Mouse (Mus musculus): ENCODE results near the gene Taf13. TPM values are rescaled to one million over a fixed set of nuclear protein-coding genes. Genes with fewer than 3 reads are reported as not detected.

Taf13 gene
- total RNA-seq, 2 experiments from 2014 or later: 25.6 to 29.0 TPM

DNA sequence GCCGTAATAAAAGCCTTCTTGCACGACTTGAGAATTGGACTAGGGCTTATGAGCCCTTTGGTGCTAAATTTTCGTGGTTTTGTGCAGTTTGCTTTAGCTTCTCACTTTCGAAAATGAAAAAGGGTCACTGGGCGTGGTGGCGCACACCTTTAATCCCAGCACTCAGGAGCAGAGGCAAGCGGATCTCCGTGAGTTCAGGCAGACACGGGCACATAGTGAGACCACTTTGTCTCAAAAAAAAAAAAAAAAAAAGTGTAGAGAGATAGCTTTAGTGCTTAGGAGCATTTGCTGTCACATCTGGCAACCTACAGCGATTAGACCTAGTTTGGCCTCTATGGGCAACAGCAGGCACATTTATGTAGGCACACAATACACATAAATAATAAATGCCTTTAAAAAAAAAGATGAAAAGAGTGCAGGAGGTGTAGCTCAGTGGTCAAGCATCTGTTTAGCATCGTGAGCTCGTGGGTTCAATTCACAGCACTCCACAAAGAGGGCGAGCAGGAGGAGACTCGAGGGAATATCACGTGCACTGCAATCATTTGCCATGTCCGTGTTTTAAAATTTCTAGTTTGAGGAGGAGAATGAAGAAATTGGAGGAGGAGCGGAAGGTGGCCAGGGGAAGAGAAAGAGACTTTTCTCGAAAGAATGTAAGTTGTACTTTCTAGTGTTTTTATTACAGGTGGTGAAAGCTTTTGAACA, 962 bp downstream of the Taf13 start:
- no peak for DNase-seq (ENCODE audit: extremely low spot score in 1 of 2, low spot score in 1 of 2)

DNA sequence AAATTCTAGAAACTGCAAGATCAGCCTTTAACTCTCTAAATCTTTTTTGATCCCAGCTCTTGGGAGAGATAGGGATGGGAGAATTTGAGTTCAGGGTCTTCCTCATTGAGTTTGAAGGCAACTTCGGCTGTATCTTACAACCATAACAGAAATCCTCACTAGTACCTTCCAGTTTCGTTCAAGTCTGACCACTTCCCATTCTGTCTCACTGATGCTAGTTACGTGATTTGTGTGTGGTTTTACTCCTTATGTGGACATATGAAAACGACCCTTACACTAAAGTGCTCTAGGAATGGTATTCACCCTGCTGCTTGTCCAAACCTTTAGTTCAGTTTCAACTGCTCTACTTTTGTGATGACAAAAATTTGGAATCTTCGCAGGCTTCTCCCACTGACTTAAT, 2.5 kb downstream of the Taf13 start:
- no peak for DNase-seq (ENCODE audit: extremely low spot score in 1 of 2, low spot score in 1 of 2)

DNA sequence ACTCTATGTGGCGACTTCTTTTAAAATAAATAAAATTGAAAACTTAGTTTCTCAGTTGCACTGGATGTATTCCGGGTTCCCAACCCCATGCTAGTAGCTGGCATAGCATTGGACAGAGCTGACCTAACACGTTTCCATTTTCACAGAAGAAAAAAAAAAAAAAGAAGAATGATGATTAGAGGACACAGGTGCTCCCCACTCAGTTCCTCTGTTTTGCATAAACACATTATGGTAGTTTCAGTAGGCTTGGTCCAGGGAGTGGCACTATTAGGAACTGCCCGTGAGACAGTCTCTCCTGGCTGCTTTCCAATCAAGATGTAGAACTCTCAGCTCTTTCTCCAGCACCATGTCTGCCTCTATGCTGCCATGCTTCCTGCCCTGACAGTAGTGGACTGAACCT, 13.1 kb downstream of the Taf13 start:
- no peak for DNase-seq (ENCODE audit: extremely low spot score in 1 of 2, low spot score in 1 of 2)

DNA sequence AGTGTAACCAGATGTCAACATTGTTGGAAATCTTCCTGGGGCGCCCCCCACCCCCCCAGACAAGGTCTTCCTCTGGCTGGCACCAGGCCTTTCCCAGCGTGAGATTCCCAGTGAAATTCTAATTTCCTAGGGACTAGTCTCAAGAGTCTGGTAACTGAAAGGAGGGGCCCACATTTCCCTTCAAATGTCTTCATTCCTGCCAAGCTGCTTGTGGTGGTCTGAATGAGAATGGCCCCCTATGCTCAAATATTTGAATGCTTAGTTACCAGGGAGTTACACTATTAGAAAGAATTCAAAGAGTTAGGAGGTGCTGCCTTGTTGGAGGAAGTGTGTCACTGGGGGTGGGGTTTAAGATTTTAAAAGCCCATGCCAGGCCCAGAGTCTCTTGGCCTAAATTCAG, 16.9 kb downstream of the Taf13 start:
- DNase-seq (ENCODE audit: extremely low spot score in 1 of 2, low spot score in 1 of 2): no peak

DNA sequence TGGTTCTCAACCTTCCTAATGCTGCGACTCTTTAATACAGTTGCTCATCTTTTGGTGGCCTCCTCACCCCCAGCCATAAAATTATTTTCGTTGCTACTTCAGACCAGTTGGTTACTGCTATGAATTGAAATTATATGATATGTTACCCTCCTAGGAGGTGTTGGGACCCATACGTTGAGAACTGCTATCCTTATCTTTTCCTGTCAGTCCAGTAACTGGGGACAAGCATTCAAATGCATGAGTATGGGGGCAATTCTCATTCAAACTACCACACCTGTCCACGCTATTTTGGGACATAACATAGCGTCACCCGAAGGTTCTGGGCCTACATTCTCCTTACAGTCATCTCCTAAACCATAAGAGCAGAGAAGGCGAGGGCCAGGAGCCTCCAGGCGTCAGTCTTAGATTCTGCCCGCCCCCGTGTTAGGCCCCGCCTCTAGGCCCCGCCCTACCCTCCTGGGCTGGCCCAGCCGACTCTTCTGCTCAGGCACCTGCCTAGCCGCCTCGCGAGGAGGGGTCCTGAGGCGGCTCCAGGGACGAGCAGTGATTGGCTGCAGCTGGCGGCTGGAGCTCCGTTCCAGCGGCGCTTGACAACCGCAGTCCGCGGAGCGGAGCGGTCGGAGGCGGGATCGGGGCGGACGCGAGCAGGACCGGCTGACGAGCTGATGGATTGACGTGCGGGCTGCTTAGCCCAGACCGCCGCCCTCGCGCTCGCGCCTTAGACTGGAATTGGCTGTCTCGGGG, 19.5 kb downstream of the Taf13 start, which contains the start of gene Wdr47:
Wdr47 (plus strand) TSS at position 494 of the 744 bp plus-strand sequence.
- peak; percentile 86 to 88 for DNase-seq (ENCODE audit: extremely low spot score in 1 of 2, low spot score in 1 of 2)

DNA sequence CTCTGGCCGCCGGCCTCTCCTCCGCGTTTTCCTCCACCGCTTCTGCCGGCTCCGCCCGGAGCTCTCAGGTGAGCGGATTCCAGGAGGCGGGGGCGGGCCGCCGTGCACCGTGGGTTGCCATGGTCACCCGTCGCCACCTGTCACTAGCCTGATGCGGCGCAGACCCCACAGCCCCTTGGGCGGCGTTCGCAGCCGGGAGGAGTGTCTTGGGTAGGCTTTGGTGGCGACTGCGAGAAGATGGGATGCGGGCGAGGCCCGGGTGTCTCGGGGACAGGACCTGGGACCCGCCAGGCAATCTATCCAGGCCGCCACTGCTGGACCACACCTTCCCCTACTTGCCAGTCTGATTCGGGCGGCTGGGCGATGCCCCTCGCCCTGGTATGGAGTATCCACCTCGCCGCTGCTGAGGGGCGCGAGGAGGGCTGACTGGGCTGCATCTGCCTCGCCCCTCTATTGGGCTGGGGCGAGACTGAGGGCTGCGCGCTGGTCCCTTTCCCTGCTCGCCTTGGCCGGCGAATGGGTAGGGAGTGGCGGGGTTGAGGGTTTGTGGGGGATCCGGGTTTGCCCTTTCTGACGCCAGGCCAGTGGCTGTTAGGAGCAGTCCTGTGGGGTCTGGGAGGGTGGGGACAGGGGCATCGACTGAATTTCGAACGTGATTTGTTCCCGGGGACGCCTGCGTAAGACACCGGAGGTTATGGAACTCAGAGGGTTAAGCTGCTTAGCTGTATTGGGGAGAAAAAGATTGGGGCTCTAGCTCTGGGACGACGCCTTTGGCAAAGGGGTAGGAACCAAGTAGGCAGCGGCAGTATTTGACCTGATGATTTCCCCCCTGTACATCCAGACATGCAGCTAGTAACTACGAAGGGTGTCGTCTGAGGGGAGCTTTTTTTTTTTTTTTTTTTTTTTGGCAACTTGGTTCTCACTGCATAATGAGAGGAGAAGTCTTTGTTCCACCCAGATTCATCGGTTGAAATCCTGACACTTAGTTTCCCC, 20.3 kb downstream of the Taf13 start:
- DNase-seq (ENCODE audit: extremely low spot score in 1 of 2, low spot score in 1 of 2): peak in 1 of 2 experiments; percentile 15

DNA sequence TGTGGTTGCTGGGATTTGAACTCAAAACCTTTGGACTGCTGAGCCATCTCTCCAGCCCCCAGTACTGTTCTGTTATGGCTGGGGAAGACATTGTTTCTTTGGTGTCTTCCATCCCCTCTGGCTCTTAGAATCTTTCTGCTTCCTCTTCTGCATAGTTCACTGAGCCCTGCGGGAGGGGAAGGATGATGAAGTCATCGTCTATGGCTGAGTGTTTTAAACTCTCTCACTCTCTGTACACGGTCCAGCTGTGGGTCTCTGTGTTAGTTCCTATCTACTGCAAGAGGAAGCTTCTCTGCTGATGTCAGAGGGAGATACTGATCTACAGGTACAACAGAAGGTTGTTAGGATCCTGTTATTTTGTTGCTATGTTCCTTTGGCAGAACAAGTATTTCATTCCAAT, 37.4 kb downstream of the Taf13 start:
- no peak for DNase-seq (ENCODE audit: extremely low spot score in 1 of 2, low spot score in 1 of 2)

Small RNAs within 50 kb of the gene (microRNA-seq; reads per million reads assigned to microRNA genes)
- 0 reads per million in 2 experiments for gene Gm22860

Other genes with a start within 250 kb of the Taf13 start
- 1 to 10 TPM in 1 of 2 experiments, under 1 TPM in 1; 0.49 to 1.1 TPM for gene Mybphl, start 206.8 kb upstream of the Taf13 start, total RNA-seq (2021)
- 10 to 100 TPM; 15.5 to 17.3 TPM for gene Psrc1, start 187.9 kb upstream of the Taf13 start, total RNA-seq (2021)
- 100 to 1,000 TPM; 172 to 199 TPM for gene Celsr2, start 156.1 kb upstream of the Taf13 start, total RNA-seq (2021)
- gene Sars, start 126.5 kb upstream of the Taf13 start, total RNA-seq (2021): 100 to 1,000 TPM; 187 to 207 TPM
- 1 to 10 TPM in 1 of 2 experiments, under 1 TPM in 1; 0.98 to 2.4 TPM for gene 1700013F07Rik, start 37.5 kb upstream of the Taf13 start, total RNA-seq (2021)
- gene 5330417C22Rik, start 35.2 kb upstream of the Taf13 start, total RNA-seq (2021): 10 to 100 TPM; 24.2 to 27.8 TPM
- gene Tmem167b, start 9.2 kb upstream of the Taf13 start, total RNA-seq (2021): 10 to 100 TPM; 49.6 to 54.1 TPM
- gene Wdr47, start 19.6 kb downstream of the Taf13 start, total RNA-seq (2021): 100 to 1,000 TPM; 130 to 139 TPM
- 10 to 100 TPM; 27.0 to 31.0 TPM for gene Clcc1, start 82.2 kb downstream of the Taf13 start, total RNA-seq (2021)
- 10 to 100 TPM; 17.8 to 17.9 TPM for gene Gpsm2, start 150.6 kb downstream of the Taf13 start, total RNA-seq (2021)
- gene Aknad1, start 168.0 kb downstream of the Taf13 start, total RNA-seq (2021): not detected